Mouse (Mus musculus): ENCODE results near the gene Shc4.
A peak's percentile ranks its signal among the peaks of the same experiment; 100 is the strongest.

The Shc4 gene

GRCm38 (mm10) chr2:125684559-125685440 lies 39.1 kb downstream of the Shc4 start:
- DNase-seq (ENCODE audit: low spot score in 2 of 2): no peak

- DNase-seq (ENCODE audit: low spot score in 2 of 2): no peak
Measured at GRCm38 (mm10) chr2:125683895-125684294, 40.1 kb downstream of the Shc4 start.

GRCm38 (mm10) chr2:125681811-125682210 lies 42.1 kb downstream of the Shc4 start:
- DNase-seq (ENCODE audit: low spot score in 2 of 2): no peak

GRCm38 (mm10) chr2:125672957-125673631 lies 50.9 kb downstream of the Shc4 start, which contains the start of gene Eid1:
Gene Eid1, plus strand, starts transcription at chr2:125673095.
- DNase-seq (ENCODE audit: low spot score in 2 of 2): peak; percentile 94

- no peak for DNase-seq (ENCODE audit: low spot score in 2 of 2)
Measured at GRCm38 (mm10) chr2:125672568-125672956, 51.4 kb downstream of the Shc4 start.

- no peak for DNase-seq (ENCODE audit: low spot score in 2 of 2)
Measured at GRCm38 (mm10) chr2:125670846-125671245, 53.1 kb downstream of the Shc4 start.

- no peak for DNase-seq (ENCODE audit: low spot score in 2 of 2)
Measured at GRCm38 (mm10) chr2:125667721-125668120, 56.2 kb downstream of the Shc4 start.

GRCm38 (mm10) chr2:125667184-125667583 lies 56.8 kb downstream of the Shc4 start:
- DNase-seq (ENCODE audit: low spot score in 2 of 2): no peak

- DNase-seq (ENCODE audit: low spot score in 2 of 2): no peak
Measured at GRCm38 (mm10) chr2:125666668-125667067, 57.3 kb downstream of the Shc4 start.

- no peak for DNase-seq (ENCODE audit: low spot score in 2 of 2)
Measured at GRCm38 (mm10) chr2:125665909-125666308, 58.0 kb downstream of the Shc4 start.

GRCm38 (mm10) chr2:125665213-125665612 lies 58.7 kb downstream of the Shc4 start:
- no peak for DNase-seq (ENCODE audit: low spot score in 2 of 2)

- DNase-seq (ENCODE audit: low spot score in 2 of 2): no peak
Measured at GRCm38 (mm10) chr2:125662517-125662916, 61.4 kb downstream of the Shc4 start.

- DNase-seq (ENCODE audit: low spot score in 2 of 2): no peak
Measured at GRCm38 (mm10) chr2:125661156-125661555, 62.8 kb downstream of the Shc4 start.

- DNase-seq (ENCODE audit: low spot score in 2 of 2): no peak
Measured at GRCm38 (mm10) chr2:125660537-125661130, 63.3 kb downstream of the Shc4 start.

- DNase-seq (ENCODE audit: low spot score in 2 of 2): peak; percentile 76 to 86
Measured at GRCm38 (mm10) chr2:125659823-125660536, 64.0 kb downstream of the Shc4 start.

- no peak for DNase-seq (ENCODE audit: low spot score in 2 of 2)
Measured at GRCm38 (mm10) chr2:125655391-125655790, 68.6 kb downstream of the Shc4 start.

GRCm38 (mm10) chr2:125653286-125653685 lies 70.7 kb downstream of the Shc4 start:
- DNase-seq (ENCODE audit: low spot score in 2 of 2): no peak

- no peak for DNase-seq (ENCODE audit: low spot score in 2 of 2)
Measured at GRCm38 (mm10) chr2:125651563-125651962, 72.4 kb downstream of the Shc4 start.

GRCm38 (mm10) chr2:125650742-125651352 lies 73.1 kb downstream of the Shc4 start:
- DNase-seq (ENCODE audit: low spot score in 2 of 2): no peak

GRCm38 (mm10) chr2:125650038-125650437 lies 73.9 kb downstream of the Shc4 start:
- DNase-seq (ENCODE audit: low spot score in 2 of 2): no peak

GRCm38 (mm10) chr2:125644912-125645311 lies 79.0 kb downstream of the Shc4 start:
- no peak for DNase-seq (ENCODE audit: low spot score in 2 of 2)

Measured in right cerebral cortex, postnatal 10 days (tissue).